Mouse (Mus musculus): Measurements from ENCODE around the gene Vsx2. TPM values are rescaled to one million over a fixed set of nuclear protein-coding genes. Genes with fewer than 3 reads are reported as not detected.
A peak's percentile ranks its signal among the peaks of the same experiment; 100 is the strongest.
"Not testable (repeated sequence)": the region's sequence is repeated elsewhere in the genome, so short reads cannot be mapped to it uniquely, and the experiment has no call there.

Vsx2 gene
- polyA plus RNA-seq, 1 experiment from 2014 or later, result 0.10 TPM

- H3K4me1 ChIP-seq (ENCODE audit: control insufficient read depth, insufficient read depth, low read length), result 0 out of 2 replicates have a peak, but pooled peaks cover 3% of the 10 kb centered on the region
- no peaks in the 10 kb centered on the region for H3K36me3 ChIP-seq (ENCODE audit: control insufficient read depth, insufficient read depth, low read length)
- no peak for DNase-seq (ENCODE audit: low spot score)
- ATAC-seq (ENCODE audit: low read depth), result no peak
- no peak overlapping the region for H3K4me3 ChIP-seq (ENCODE audit: low read depth, low read length)
- no peaks in the 10 kb centered on the region for H3K27me3 ChIP-seq (replicated peaks; ENCODE audit: control insufficient read depth, insufficient read depth, low read length)
- no peak overlapping the region for H3K9ac ChIP-seq (ENCODE audit: low read depth, low read length)
- H3K9me3 ChIP-seq (ENCODE audit: control insufficient read depth, low read length), result no peaks in the 10 kb centered on the region
- WGBS, result 67% methylated on average over 7 of the region's 7 CpGs
- no peak overlapping the region for H3K27ac ChIP-seq (replicated peaks; ENCODE audit: low read depth, low read length)
- H3K4me2 ChIP-seq (ENCODE audit: low read depth, low read length), result no peak overlapping the region
Observed at GRCm38 (mm10) chr12:84533706-84534486, 35.7 kb upstream of the Vsx2 start.

DNA sequence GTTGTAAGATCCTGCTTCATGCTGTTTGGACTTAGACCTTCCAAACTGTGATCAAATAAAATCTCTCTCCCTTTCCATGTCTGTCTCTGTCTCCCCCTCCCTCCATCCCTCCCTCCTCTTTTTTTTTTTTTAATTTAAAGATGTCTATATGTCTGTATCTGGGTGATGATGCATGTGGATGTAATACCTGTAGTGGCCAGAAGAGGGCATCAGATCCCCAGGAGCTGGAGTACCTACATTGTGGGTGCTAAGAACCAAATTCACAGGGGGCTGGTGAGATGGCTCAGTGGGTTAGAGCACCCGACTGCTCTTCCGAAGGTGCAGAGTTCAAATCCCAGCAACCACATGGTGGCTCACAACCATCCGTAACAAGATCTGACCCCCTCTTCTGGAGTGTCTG lies 30.0 kb upstream of the Vsx2 start:
- H3K9ac ChIP-seq (ENCODE audit: low read depth, low read length); DNase-seq (ENCODE audit: low spot score); H3K4me3 ChIP-seq (ENCODE audit: low read depth, low read length); H3K9me3 ChIP-seq (ENCODE audit: control insufficient read depth, low read length); H3K36me3 ChIP-seq (ENCODE audit: control insufficient read depth, insufficient read depth, low read length); ATAC-seq (ENCODE audit: low read depth); H3K4me1 ChIP-seq (ENCODE audit: control insufficient read depth, insufficient read depth, low read length); H3K27ac ChIP-seq (replicated peaks; ENCODE audit: low read depth, low read length); H3K27me3 ChIP-seq (replicated peaks; ENCODE audit: control insufficient read depth, insufficient read depth, low read length); H3K4me2 ChIP-seq (ENCODE audit: low read depth, low read length): not testable (repeated sequence)
- 82% methylated on average over 3 of the region's 3 CpGs for WGBS

- no peaks in the 10 kb centered on the region for H3K36me3 ChIP-seq (ENCODE audit: control insufficient read depth, insufficient read depth, low read length)
- DNase-seq (ENCODE audit: low spot score) (peak; percentile 53), ATAC-seq (ENCODE audit: low read depth) (peak; percentile 82; the same call in 1 of the 2 replicates)
- H3K27me3 ChIP-seq (replicated peaks; ENCODE audit: control insufficient read depth, insufficient read depth, low read length), result no peaks in the 10 kb centered on the region
- 72% methylated on average over 11 of the region's 11 CpGs for WGBS
- no peak overlapping the region for H3K27ac ChIP-seq (replicated peaks; ENCODE audit: low read depth, low read length)
- H3K4me2 ChIP-seq (ENCODE audit: low read depth, low read length), result no peak overlapping the region
- no peaks in the 10 kb centered on the region for H3K4me1 ChIP-seq (ENCODE audit: control insufficient read depth, insufficient read depth, low read length)
- H3K4me3 ChIP-seq (ENCODE audit: low read depth, low read length), result no peak overlapping the region
- no peaks in the 10 kb centered on the region for H3K9me3 ChIP-seq (ENCODE audit: control insufficient read depth, low read length)
- H3K9ac ChIP-seq (ENCODE audit: low read depth, low read length), result no peak overlapping the region
Observed at GRCm38 (mm10) chr12:84541391-84541958, 28.1 kb upstream of the Vsx2 start.

- no peak overlapping the region for H3K27ac ChIP-seq (replicated peaks; ENCODE audit: low read depth, low read length)
- H3K27me3 ChIP-seq (replicated peaks; ENCODE audit: control insufficient read depth, insufficient read depth, low read length), result no peaks in the 10 kb centered on the region
- H3K4me2 ChIP-seq (ENCODE audit: low read depth, low read length), result no peak overlapping the region
- H3K4me3 ChIP-seq (ENCODE audit: low read depth, low read length), result no peak overlapping the region
- H3K4me1 ChIP-seq (ENCODE audit: control insufficient read depth, insufficient read depth, low read length), result no peaks in the 10 kb centered on the region
- WGBS, result 2% methylated on average over 12 of the region's 12 CpGs
- H3K9ac ChIP-seq (ENCODE audit: low read depth, low read length), result no peak overlapping the region
- H3K36me3 ChIP-seq (ENCODE audit: control insufficient read depth, insufficient read depth, low read length), result no peaks in the 10 kb centered on the region
- ATAC-seq (ENCODE audit: low read depth), result peak; percentile 69
- no peaks in the 10 kb centered on the region for H3K9me3 ChIP-seq (ENCODE audit: control insufficient read depth, low read length)
- peak; percentile 46 for DNase-seq (ENCODE audit: low spot score)
Observed at GRCm38 (mm10) chr12:84546028-84546427, 23.5 kb upstream of the Vsx2 start.

GRCm38 (mm10) chr12:84546577-84547085 lies 22.9 kb upstream of the Vsx2 start:
- H3K4me3 ChIP-seq (ENCODE audit: low read depth, low read length), result no peak overlapping the region
- 73% methylated on average over 2 of the region's 2 CpGs for WGBS
- ATAC-seq (ENCODE audit: low read depth) (no peak), DNase-seq (ENCODE audit: low spot score) (no peak)
- H3K36me3 ChIP-seq (ENCODE audit: control insufficient read depth, insufficient read depth, low read length), result no peaks in the 10 kb centered on the region
- no peak overlapping the region for H3K4me2 ChIP-seq (ENCODE audit: low read depth, low read length)
- H3K9me3 ChIP-seq (ENCODE audit: control insufficient read depth, low read length), result no peaks in the 10 kb centered on the region
- H3K9ac ChIP-seq (ENCODE audit: low read depth, low read length), result no peak overlapping the region
- H3K27me3 ChIP-seq (replicated peaks; ENCODE audit: control insufficient read depth, insufficient read depth, low read length), result no peaks in the 10 kb centered on the region
- no peaks in the 10 kb centered on the region for H3K4me1 ChIP-seq (ENCODE audit: control insufficient read depth, insufficient read depth, low read length)
- no peak overlapping the region for H3K27ac ChIP-seq (replicated peaks; ENCODE audit: low read depth, low read length)

GRCm38 (mm10) chr12:84548251-84548650 lies 21.3 kb upstream of the Vsx2 start:
- Histone ChIP-seq H3K27ac (replicated peaks; ENCODE audit: low read depth, low read length) (no peak overlapping the region), H3K4me2 (ENCODE audit: low read depth, low read length) (no peak overlapping the region), H3K9me3 (ENCODE audit: control insufficient read depth, low read length) (no peaks in the 10 kb centered on the region), H3K4me1 (ENCODE audit: control insufficient read depth, insufficient read depth, low read length) (no peaks in the 10 kb centered on the region), H3K4me3 (ENCODE audit: low read depth, low read length) (no peak overlapping the region), H3K9ac (ENCODE audit: low read depth, low read length) (no peak overlapping the region), H3K27me3 (replicated peaks; ENCODE audit: control insufficient read depth, insufficient read depth, low read length) (no peaks in the 10 kb centered on the region), H3K36me3 (ENCODE audit: control insufficient read depth, insufficient read depth, low read length) (no peaks in the 10 kb centered on the region)
- 47% methylated on average over 8 of the region's 8 CpGs for WGBS
- DNase-seq (ENCODE audit: low spot score), result no peak
- no peak for ATAC-seq (ENCODE audit: low read depth)

DNA sequence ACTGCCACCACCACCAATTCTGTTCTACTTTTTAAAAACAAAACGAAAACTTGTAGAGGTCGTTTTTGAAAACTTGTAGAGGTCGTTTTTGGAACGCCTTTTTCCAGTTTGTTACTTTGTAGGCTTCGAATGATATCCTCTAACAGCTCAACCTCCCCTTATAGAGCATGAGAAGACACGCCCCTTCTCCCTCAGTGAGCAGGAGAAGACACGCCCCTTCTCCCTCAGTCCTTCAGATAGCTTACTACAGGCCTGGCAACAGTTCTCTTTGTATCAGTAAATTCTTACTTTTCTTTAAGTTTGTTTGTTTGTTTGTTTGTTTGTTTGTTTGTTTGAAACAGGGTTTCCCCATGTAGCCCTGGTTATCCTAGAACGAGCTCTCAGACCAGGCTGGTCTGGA lies 14.3 kb upstream of the Vsx2 start:
- H3K9ac ChIP-seq (ENCODE audit: low read depth, low read length), result no peak overlapping the region
- H3K4me1 ChIP-seq (ENCODE audit: control insufficient read depth, insufficient read depth, low read length), result no peaks in the 10 kb centered on the region
- H3K4me3 ChIP-seq (ENCODE audit: low read depth, low read length), result no peak overlapping the region
- WGBS, result 56% methylated on average over 8 of the region's 8 CpGs
- H3K36me3 ChIP-seq (ENCODE audit: control insufficient read depth, insufficient read depth, low read length), result no peaks in the 10 kb centered on the region
- 0 out of 2 replicates have a peak, but pooled peaks cover 4% of the 10 kb centered on the region for H3K9me3 ChIP-seq (ENCODE audit: control insufficient read depth, low read length)
- no peak for ATAC-seq (ENCODE audit: low read depth)
- no peak overlapping the region for H3K4me2 ChIP-seq (ENCODE audit: low read depth, low read length)
- DNase-seq (ENCODE audit: low spot score), result no peak
- no peaks in the 10 kb centered on the region for H3K27me3 ChIP-seq (replicated peaks; ENCODE audit: control insufficient read depth, insufficient read depth, low read length)
- no peak overlapping the region for H3K27ac ChIP-seq (replicated peaks; ENCODE audit: low read depth, low read length)

- no peaks in the 10 kb centered on the region for H3K36me3 ChIP-seq (ENCODE audit: control insufficient read depth, insufficient read depth, low read length)
- H3K27ac ChIP-seq (replicated peaks; ENCODE audit: low read depth, low read length), result no peak overlapping the region
- DNase-seq (ENCODE audit: low spot score), result no peak
- H3K4me3 ChIP-seq (ENCODE audit: low read depth, low read length), result no peak overlapping the region
- H3K4me1 ChIP-seq (ENCODE audit: control insufficient read depth, insufficient read depth, low read length), result no peaks in the 10 kb centered on the region
- WGBS, result 46% methylated on average over 4 of the region's 4 CpGs
- H3K9me3 ChIP-seq (ENCODE audit: control insufficient read depth, low read length), result 0 out of 2 replicates have a peak, but pooled peaks cover 5% of the 10 kb centered on the region
- H3K27me3 ChIP-seq (replicated peaks; ENCODE audit: control insufficient read depth, insufficient read depth, low read length), result peaks cover 7% of the 10 kb centered on the region
- ATAC-seq (ENCODE audit: low read depth), result no peak
- H3K9ac ChIP-seq (ENCODE audit: low read depth, low read length), result no peak overlapping the region
- no peak overlapping the region for H3K4me2 ChIP-seq (ENCODE audit: low read depth, low read length)
Observed at GRCm38 (mm10) chr12:84562558-84562957, 7.0 kb upstream of the Vsx2 start.
